Mouse (Mus musculus) midbrain, embryonic 11.5 days (tissue): ENCODE data around the gene Pde4b. TPM values are rescaled to one million over a fixed set of nuclear protein-coding genes. Genes with fewer than 3 reads are reported as not detected.

Experiments
- ATAC-seq: fragments of 200-750 bp; cut with Nextera tagmentation; 2 replicates; pipeline ENCODE4 v1.8.0; 2017; ENCODE audit warnings: moderate TSS enrichment, moderate library complexity; ENCODE audit not compliant: low FRiP score
- DNase-seq: peaks from one replicate; pipeline ENCODE4 v3.0.0; 2015; ENCODE audit warnings: low spot score; ENCODE audit errors: missing footprints
- H3K27ac ChIP-seq: fragments of 300-500 bp; sonication (generic); 2 replicates; pipeline ENCODE4 v1.5.1; 2014; ENCODE audit warnings: low read depth, low read length
- H3K27me3 ChIP-seq: fragments of 300-500 bp; sonication (generic); 2 replicates; pipeline ENCODE4 v1.6.1; 2014; ENCODE audit warnings: mild to moderate bottlenecking, low read length, moderate library complexity, mixed read lengths; ENCODE audit not compliant: control insufficient read depth, insufficient read depth
- H3K36me3 ChIP-seq: fragments of 300-500 bp; sonication (generic); 2 replicates; pipeline ENCODE4 v1.6.1; 2014; ENCODE audit warnings: mild to moderate bottlenecking, low read length, moderate library complexity, mixed read lengths; ENCODE audit not compliant: control insufficient read depth, insufficient read depth
- H3K4me1 ChIP-seq: fragments of 300-500 bp; sonication (generic); 2 replicates; pipeline ENCODE4 v1.6.1; 2014; ENCODE audit warnings: low read length; ENCODE audit not compliant: control insufficient read depth, insufficient read depth
- H3K4me2 ChIP-seq: fragments of 300-500 bp; sonication (generic); 2 replicates; pipeline ENCODE4 v1.6.1; 2014; ENCODE audit warnings: mild to moderate bottlenecking, moderate library complexity
- H3K4me3 ChIP-seq: fragments of 300-500 bp; sonication (generic); 2 replicates; pipeline ENCODE4 v1.5.1; 2014; ENCODE audit warnings: low read depth, low read length
- H3K9ac ChIP-seq: fragments of 300-500 bp; sonication (generic); 2 replicates; pipeline ENCODE4 v1.6.1; 2014; ENCODE audit warnings: low read length
- H3K9me3 ChIP-seq: fragments of 300-500 bp; sonication (generic); 2 replicates; pipeline ENCODE4 v1.6.1; 2016; ENCODE audit warnings: low read length; ENCODE audit not compliant: control insufficient read depth
- WGBS: fragments of 180-500 bp; shearing (Covaris S2); extraction: QIAGEN DNeasy Blood & Tissue Kit; methylation state at CpG from one replicate; pipeline ENCODE4 v1.1.7; 2014; 5-methylcytosine and 5-hydroxymethylcytosine counted together
- polyA plus RNA-seq: library from polyadenylated mRNA; unstranded; fragments of >200 nt; fragmentation: Nextera tagmentation; extraction: Ambion mirVana; gene quantifications from 2 replicates; pipeline ENCODE4 v1.2.1, GENCODE M21; 2014

Gene Pde4b
- polyA plus RNA-seq, 1 experiment from 2014 or later = 7.5 TPM

DNA sequence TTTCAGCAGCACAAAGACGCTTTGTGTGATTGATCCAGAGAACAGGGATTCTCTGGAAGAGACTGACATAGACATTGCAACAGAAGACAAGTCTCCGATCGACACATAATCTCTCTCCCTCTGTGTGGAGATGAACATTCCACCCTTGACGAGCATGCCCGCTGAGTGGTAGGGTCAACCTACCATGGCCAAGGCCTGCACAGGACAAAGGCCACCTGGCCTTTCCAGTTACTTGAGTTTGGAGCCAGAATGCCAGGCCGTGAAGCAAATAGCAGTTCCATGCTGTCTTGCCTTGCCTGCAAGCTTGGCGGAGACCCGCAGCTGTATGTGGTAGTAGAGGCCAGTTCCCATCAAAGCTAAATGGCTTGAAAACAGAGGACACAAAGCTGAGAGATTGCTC lies 517.9 kb downstream of the Pde4b start:
- no peaks in the 10 kb centered on the region for H3K27me3 ChIP-seq
- no peaks in the 10 kb centered on the region for H3K4me1 ChIP-seq
- WGBS = 96% methylated on average over 8 of the region's 8 CpGs
- ATAC-seq (no peak), DNase-seq (no peak)
- no peaks in the 10 kb centered on the region for H3K36me3 ChIP-seq
- H3K4me2 ChIP-seq = no peak overlapping the region
- H3K4me3 ChIP-seq = no peak overlapping the region
- H3K9me3 ChIP-seq = no peaks in the 10 kb centered on the region
- H3K27ac ChIP-seq = no peak overlapping the region
- H3K9ac ChIP-seq = no peak overlapping the region

DNA sequence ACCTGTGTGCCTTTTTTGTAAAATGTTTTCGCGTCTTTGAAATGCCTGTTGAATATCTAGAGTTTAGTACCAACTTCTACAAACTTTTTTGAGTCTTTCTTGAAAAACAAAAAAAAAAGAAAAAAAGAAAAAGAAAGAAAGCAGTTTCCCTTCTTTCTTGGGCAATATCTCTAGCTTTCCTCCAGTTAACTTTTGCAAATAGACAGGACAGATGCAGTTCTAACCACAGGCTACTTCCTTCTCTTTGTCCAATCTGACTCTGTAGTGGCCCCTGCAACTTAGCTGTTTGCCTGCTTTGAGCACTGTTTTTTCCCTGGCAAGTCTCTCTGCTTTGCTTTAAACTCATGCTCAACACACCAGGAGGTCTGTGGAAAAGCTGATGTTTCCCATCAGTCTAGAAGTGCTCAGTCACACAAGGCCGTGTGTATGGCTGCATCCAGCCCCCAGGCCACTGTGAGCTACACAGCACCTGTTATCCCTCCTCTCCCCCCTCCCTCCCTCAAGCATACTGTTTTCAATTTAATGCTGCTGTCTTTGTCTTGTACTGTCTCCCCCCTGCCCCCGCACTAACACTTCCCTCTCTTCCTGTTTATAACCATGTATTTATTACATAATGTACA lies 518.5 kb downstream of the Pde4b start:
- H3K4me2 ChIP-seq = no peak overlapping the region
- H3K4me3 ChIP-seq = no peak overlapping the region
- no peaks in the 10 kb centered on the region for H3K36me3 ChIP-seq
- no peaks in the 10 kb centered on the region for H3K9me3 ChIP-seq
- no peak overlapping the region for H3K9ac ChIP-seq
- no peak for ATAC-seq
- H3K27ac ChIP-seq = no peak overlapping the region
- H3K27me3 ChIP-seq = no peaks in the 10 kb centered on the region
- peak; percentile 23 for DNase-seq
- no peaks in the 10 kb centered on the region for H3K4me1 ChIP-seq
- WGBS = 83% methylated on average over 4 of the region's 4 CpGs

DNA sequence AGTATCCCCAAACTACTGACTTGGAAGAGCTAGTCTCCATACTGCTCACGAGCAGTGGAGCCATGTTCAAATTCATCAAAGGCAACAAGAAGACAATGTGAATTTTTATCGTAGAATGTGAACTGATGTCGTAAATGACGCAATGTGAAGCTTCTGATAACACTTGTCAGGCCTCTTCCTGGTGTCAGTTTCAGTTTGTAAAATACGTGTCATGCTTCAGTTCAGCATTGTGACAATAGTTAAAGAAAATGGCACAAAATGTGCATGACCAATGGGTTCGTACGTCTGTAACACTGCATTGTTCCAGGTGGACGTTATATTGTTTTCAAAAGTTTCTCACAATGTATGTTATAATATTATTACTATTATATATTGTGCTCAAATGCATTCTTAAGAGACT lies 519.5 kb downstream of the Pde4b start:
- Histone ChIP-seq H3K4me1 (no peaks in the 10 kb centered on the region), H3K9me3 (no peaks in the 10 kb centered on the region), H3K4me2 (no peak overlapping the region), H3K27ac (no peak overlapping the region), H3K27me3 (no peaks in the 10 kb centered on the region), H3K9ac (no peak overlapping the region), H3K36me3 (no peaks in the 10 kb centered on the region), H3K4me3 (no peak overlapping the region)
- no peak for ATAC-seq
- peak; percentile 72 for DNase-seq
- 88% methylated on average over 8 of the region's 8 CpGs for WGBS

DNA sequence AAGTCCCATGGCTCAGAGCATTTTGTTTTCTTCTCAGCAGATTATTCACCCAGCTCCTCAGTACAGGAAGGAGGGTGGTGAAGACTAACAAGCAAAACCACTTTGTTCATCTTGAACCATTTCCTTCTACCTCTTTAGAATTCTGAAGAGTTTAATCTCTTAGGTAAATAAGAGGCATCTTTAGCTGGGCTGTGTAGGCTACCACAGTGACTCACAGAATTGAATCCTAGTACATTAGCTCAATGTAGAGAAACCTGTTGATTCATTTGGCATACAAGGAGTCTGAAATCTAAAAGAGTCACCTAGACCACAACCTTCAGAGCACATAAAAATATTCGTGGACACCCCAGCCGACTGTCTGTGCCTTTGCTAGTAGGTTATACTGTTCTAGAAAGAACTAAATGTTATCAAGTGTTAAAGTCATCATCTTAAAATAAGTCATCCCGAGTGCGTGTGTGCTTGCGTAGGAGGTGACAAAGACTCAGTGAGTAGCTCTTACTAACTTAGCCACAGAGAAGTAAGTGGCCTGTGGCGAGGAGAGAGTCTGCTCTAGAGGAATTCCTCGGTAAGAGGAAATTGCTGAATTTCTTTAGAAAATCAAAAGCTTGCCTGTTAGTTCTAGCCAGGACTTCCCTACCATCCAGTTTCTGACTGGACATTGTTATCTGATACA lies 520.5 kb downstream of the Pde4b start:
- Histone ChIP-seq H3K4me2 (no peak overlapping the region), H3K9ac (no peak overlapping the region), H3K27me3 (no peaks in the 10 kb centered on the region), H3K9me3 (no peaks in the 10 kb centered on the region), H3K27ac (no peak overlapping the region), H3K4me3 (no peak overlapping the region), H3K36me3 (no peaks in the 10 kb centered on the region), H3K4me1 (no peaks in the 10 kb centered on the region)
- ATAC-seq = no peak
- 87% methylated on average over 7 of the region's 7 CpGs for WGBS
- DNase-seq = peak; percentile 69

DNA sequence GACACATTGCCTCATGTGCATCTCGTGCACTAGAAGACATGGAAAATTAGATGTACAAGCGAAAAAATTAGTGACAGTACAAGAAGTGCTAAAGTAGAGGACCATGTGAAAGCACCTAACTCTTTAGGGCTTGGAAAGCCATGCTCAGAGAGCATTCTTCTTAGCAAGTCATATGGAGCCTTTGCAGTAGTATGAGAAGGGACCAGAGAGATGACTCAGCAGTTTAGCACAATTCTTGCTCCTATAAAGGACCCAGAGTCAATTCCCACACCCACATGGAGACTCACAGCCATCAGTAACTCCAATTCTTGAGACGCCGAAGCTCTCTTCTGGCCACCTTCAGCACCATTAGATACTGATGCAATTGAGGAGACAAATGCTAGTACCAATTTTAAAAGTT lies 525.3 kb downstream of the Pde4b start:
- Histone ChIP-seq H3K4me3 (no peak overlapping the region), H3K4me1 (no peaks in the 10 kb centered on the region), H3K4me2 (no peak overlapping the region), H3K27me3 (no peaks in the 10 kb centered on the region), H3K36me3 (no peaks in the 10 kb centered on the region), H3K9ac (no peak overlapping the region), H3K27ac (no peak overlapping the region), H3K9me3 (no peaks in the 10 kb centered on the region)
- peak; percentile 2 for DNase-seq
- no peak for ATAC-seq
- WGBS = 87% methylated on average over 4 of the region's 4 CpGs

DNA sequence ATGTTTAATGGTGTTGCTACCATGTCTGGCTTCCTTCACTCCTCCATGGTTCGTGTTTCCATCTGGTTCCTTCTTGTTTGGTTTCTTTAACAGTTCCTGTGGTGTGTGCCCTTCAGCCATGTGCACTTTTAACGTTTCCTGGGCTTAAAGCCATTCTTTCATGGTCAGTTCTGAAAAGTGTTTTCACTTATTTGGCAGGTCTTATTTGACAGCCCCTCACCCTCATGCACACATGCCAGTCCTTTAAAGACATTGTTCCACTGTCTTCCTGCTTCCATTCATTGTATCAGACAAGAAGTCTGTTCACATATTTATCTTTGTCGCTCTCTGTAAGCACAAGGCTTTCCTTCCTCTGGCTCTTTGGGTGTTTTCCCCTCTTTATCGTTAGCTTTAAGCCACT lies 530.4 kb downstream of the Pde4b start:
- no peaks in the 10 kb centered on the region for H3K27me3 ChIP-seq
- DNase-seq (peak; percentile 64), ATAC-seq (no peak)
- H3K36me3 ChIP-seq = no peaks in the 10 kb centered on the region
- H3K27ac ChIP-seq = no peak overlapping the region
- no peak overlapping the region for H3K9ac ChIP-seq
- H3K4me3 ChIP-seq = no peak overlapping the region
- H3K9me3 ChIP-seq = no peaks in the 10 kb centered on the region
- H3K4me2 ChIP-seq = no peak overlapping the region
- H3K4me1 ChIP-seq = no peaks in the 10 kb centered on the region
- 75% methylated on average over 4 of the region's 4 CpGs for WGBS

DNA sequence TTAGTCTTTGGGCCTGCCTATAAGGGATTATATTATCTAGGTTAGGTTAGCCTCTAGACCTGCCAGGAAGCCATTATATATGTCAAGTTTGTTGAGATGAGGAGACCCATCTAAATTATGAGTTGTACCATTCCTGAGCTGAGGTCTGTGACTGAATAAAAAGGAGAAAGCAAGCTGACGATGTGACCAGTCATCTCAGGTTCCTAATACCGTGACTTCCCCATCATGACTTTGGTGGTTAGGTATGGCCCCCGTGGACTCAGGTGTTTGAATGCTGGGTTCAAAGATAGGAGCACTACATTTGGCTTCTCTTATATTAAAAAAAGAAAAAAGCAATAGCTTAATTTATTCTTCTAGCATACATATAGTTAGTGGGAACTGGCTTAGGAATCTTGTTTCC lies 531.3 kb downstream of the Pde4b start:
- no peak overlapping the region for H3K4me2 ChIP-seq
- no peak overlapping the region for H3K9ac ChIP-seq
- H3K27ac ChIP-seq = no peak overlapping the region
- 91% methylated on average over 3 of the region's 3 CpGs for WGBS
- DNase-seq (no peak), ATAC-seq (no peak)
- no peaks in the 10 kb centered on the region for H3K4me1 ChIP-seq
- H3K36me3 ChIP-seq = no peaks in the 10 kb centered on the region
- no peaks in the 10 kb centered on the region for H3K9me3 ChIP-seq
- H3K4me3 ChIP-seq = no peak overlapping the region
- H3K27me3 ChIP-seq = no peaks in the 10 kb centered on the region

DNA sequence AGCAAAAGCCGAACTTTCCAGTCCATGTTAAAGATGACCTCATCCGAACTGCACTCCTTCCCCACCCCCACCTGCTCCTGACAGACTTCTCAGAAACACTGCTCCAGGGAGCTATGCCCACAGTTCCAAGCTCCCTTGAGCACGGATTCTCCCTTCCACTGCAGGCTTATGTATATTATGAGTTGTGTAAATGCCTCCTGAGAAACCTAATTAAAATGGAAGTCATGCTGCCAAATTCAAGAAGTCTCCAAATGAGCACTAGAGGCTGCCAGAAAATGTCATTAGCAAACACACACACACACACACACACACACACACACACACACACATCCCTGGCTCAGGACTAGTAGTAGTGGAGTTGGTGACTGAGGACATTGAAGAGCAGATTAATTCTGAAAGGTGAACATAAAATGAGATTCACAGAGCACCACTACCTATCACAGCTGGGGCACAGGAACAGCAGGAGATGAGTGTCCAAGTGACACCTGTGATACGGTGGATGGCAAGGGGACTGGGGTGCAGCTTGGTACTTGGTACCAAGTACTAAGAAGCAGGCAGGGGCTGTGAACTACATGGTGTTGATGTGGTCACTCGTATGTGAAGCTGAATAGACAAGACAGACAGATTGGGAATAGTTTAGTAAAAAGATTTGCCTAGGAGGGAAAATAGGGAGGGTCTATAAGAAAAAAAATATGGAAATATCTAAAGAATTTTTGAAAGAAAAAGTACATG lies 533.0 kb downstream of the Pde4b start:
- Histone ChIP-seq H3K9ac (no peak overlapping the region), H3K36me3 (no peaks in the 10 kb centered on the region), H3K4me3 (no peak overlapping the region), H3K4me1 (no peaks in the 10 kb centered on the region), H3K27me3 (no peaks in the 10 kb centered on the region), H3K27ac (no peak overlapping the region), H3K9me3 (no peaks in the 10 kb centered on the region), H3K4me2 (no peak overlapping the region)
- WGBS = 72% methylated on average over 5 of the region's 5 CpGs
- no peak for DNase-seq
- no peak for ATAC-seq

DNA sequence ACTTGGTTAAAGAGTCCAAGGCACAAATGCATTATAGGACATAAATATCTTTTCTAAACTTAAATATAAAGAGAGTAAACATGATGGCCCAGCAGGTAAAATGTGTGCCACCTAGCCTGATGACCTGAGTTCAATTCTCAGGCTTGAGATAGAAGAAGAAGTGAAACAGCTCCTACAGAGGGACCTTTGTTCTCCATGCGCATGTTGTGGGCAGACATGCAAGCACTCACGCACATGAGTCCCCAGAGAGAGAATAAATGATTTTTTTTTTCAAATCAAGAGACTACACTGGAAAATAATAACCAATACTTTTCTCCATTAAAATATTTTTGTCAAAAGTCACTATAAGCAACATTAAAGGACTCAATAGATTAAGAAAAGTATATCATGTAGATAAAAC lies 533.8 kb downstream of the Pde4b start:
- Histone ChIP-seq H3K9ac (no peak overlapping the region), H3K4me1 (no peaks in the 10 kb centered on the region), H3K27me3 (no peaks in the 10 kb centered on the region), H3K9me3 (no peaks in the 10 kb centered on the region), H3K27ac (no peak overlapping the region), H3K36me3 (no peaks in the 10 kb centered on the region), H3K4me3 (no peak overlapping the region), H3K4me2 (no peak overlapping the region)
- ATAC-seq (no peak), DNase-seq (no peak)
- WGBS = 96% methylated on average over 2 of the region's 2 CpGs
